In the genomic region with DNA sequence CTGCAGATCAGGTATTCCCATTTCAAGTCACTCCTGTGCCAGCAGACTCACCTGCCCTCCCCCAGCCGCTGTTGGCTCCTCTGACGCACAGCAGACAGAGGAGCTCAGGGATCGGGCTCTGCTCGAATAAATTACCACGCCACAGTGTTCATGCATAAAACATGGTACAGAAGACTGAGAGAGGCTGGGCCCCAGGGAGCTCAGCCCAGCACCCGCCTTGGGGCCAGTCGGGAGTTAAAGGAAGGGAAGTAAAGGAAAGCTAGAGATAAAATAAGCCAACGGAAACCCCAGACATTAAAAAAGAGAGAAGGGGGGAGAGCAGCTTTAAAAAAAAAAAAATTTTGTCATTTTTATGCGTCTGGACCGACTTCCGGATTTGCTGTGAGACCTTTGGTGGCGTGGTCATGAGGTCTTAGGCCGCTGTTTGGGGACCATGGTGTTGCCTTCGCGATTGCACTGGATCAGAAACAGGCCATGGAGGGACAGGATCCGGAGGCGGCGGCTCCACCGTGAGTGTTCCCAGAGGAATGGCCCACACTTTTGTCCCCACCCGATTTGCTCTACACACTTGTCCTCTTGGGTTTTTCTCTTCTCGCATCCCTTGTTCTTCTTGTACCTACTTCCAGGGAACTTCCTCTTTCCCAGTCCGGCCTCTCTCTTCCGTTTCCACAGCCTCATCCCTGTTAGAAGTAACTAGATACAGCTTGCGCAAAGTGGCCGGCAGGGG, we compare ENCODE assay signal across 10 mouse cellular contexts.
DNase-seq lines count a peak whose midpoint lies in the region; ATAC-seq and TF ChIP-seq lines count a peak whose summit lies in the region.
"Had no signal": no experiment of that assay in that cellular context is flagged by ENCODE, and none has a peak within 500 bp of the region (broad histone marks: within the 10 kb centered on the region; RNA-seq: fewer than 3 reads in every experiment).

No protein-coding gene starts in this region.

- 74% methylated on average over 25 of the region's 25 CpGs for WGBS in kidney, embryonic 15.5 days
- 65% methylated on average over 25 of the region's 25 CpGs for WGBS in neural tube, embryonic 14.5 days

- H3K9me3 ChIP-seq in kidney, embryonic 15.5 days (replicated peaks): no peaks in the 10 kb centered on the region
- no peaks in the 10 kb centered on the region for H3K9me3 ChIP-seq in neural tube, embryonic 14.5 days (ENCODE audit: control insufficient read depth, low read length)

- intact Hi-C loops in heart, postnatal 14 days (cut with DNase I): no loop called here

- no peak for TF ChIP-seq POLR2A in bone marrow macrophage, adult 2 months (IDR thresholded peaks at IDR 0.05; ENCODE audit: borderline replicate concordance, low read depth, low read length)

- ATAC-seq in kidney, embryonic 15.5 days (replicated peaks; ENCODE audit: low FRiP score): no peak
- ATAC-seq in neural tube, embryonic 14.5 days (ENCODE audit: low read depth): peak; percentile 66; the same call in 1 of the 2 replicates

- peaks cover 8% of the 10 kb centered on the region; the same call in 1 of the 2 replicates for H3K4me1 ChIP-seq in kidney, embryonic 15.5 days
- peaks cover 3% of the 10 kb centered on the region for H3K4me1 ChIP-seq in bone marrow macrophage, adult 2 months (ENCODE audit: control insufficient read depth, insufficient read depth, low read length)
- 0 out of 2 replicates have a peak, but pooled peaks cover 2% of the 10 kb centered on the region for H3K4me1 ChIP-seq in neural tube, embryonic 14.5 days (ENCODE audit: control insufficient read depth, insufficient read depth, low read length)

- H3K27ac ChIP-seq in kidney, embryonic 15.5 days: no peak overlapping the region
- H3K27ac ChIP-seq in bone marrow macrophage, adult 2 months (ENCODE audit: insufficient read depth, low read depth, low read length): no peak overlapping the region
- no peak overlapping the region for H3K27ac ChIP-seq in neural tube, embryonic 14.5 days (ENCODE audit: low read depth, low read length)

- no peak for TF ChIP-seq CTCF in bone marrow macrophage, adult 2 months (IDR thresholded peaks at IDR 0.05; ENCODE audit: low read depth, low read length)

- no peaks in the 10 kb centered on the region for H3K36me3 ChIP-seq in kidney, embryonic 15.5 days
- no peaks in the 10 kb centered on the region for H3K36me3 ChIP-seq in neural tube, embryonic 14.5 days (ENCODE audit: control insufficient read depth, insufficient read depth, low read length)

- no peak overlapping the region for H3K4me3 ChIP-seq in kidney, embryonic 15.5 days (replicated peaks)
- H3K4me3 ChIP-seq in bone marrow macrophage, adult 2 months (ENCODE audit: insufficient read depth, low read length): 0 out of 2 replicates have a peak overlapping the region, but pooled peaks have one; percentile 23
- H3K4me3 ChIP-seq in neural tube, embryonic 14.5 days (ENCODE audit: low read depth, low read length): no peak overlapping the region

- DNase-seq in kidney, adult 11 months: peak; percentile 6
- DNase-seq in liver: peak; percentile 49
- no peak for DNase-seq in heart, postnatal 14 days
- no peak for DNase-seq in gastrocnemius, adult 18-20 months (ENCODE audit: low spot score)
- no peak for DNase-seq in urinary bladder, adult 2 months (ENCODE audit: low spot score)
- DNase-seq: cerebellum, adult 9-11 months; left cerebral cortex, postnatal 4 days had no signal

- no peak overlapping the region for H3K9ac ChIP-seq in kidney, embryonic 15.5 days
- H3K9ac ChIP-seq in neural tube, embryonic 14.5 days (replicated peaks; ENCODE audit: low read depth, low read length): no peak overlapping the region

- H3K27me3 ChIP-seq in kidney, embryonic 15.5 days: no peaks in the 10 kb centered on the region
- H3K27me3 ChIP-seq in neural tube, embryonic 14.5 days (ENCODE audit: control insufficient read depth, insufficient read depth, low read length): no peaks in the 10 kb centered on the region

- H3K4me2 ChIP-seq in kidney, embryonic 15.5 days: no peak overlapping the region
- no peak overlapping the region for H3K4me2 ChIP-seq in neural tube, embryonic 14.5 days (ENCODE audit: low read depth, low read length)

Comparison
In these comparisons a context has a peak if more than half of its experiments do, and no peak if none do; other contexts are left out.
1. DNase-seq: peak in kidney, adult 11 months (single experiment) and liver (single experiment); none in heart, postnatal 14 days (0 of 2), gastrocnemius, adult 18-20 months (single experiment) and urinary bladder, adult 2 months (single experiment).